Mouse (Mus musculus) R1 (cell line): Measurements from ENCODE around the gene Map7d1.

Experiments
- DNase-seq: peaks from one replicate; pipeline ENCODE4 v3.0.0-alpha.2; 2018; ENCODE audit warnings: low read depth, low spot score

Map7d1 gene

GRCm38 (mm10) chr4:126202303-126203181 lies 53.6 kb downstream of the Map7d1 start, which contains the start of gene Thrap3:
Gene Thrap3, minus strand, starts transcription at chr4:126202760.
- peak; percentile 99 for DNase-seq

- DNase-seq, result peak; percentile 89
Observed at GRCm38 (mm10) chr4:126201514-126202302, 54.4 kb downstream of the Map7d1 start.

- no peak for DNase-seq
Observed at GRCm38 (mm10) chr4:126200656-126201055, 55.5 kb downstream of the Map7d1 start.

- DNase-seq, result no peak
Observed at GRCm38 (mm10) chr4:126200036-126200435, 56.1 kb downstream of the Map7d1 start.

GRCm38 (mm10) chr4:126199556-126199955 lies 56.6 kb downstream of the Map7d1 start:
- DNase-seq, result no peak

GRCm38 (mm10) chr4:126197485-126197884 lies 58.7 kb downstream of the Map7d1 start:
- DNase-seq, result no peak

- no peak for DNase-seq
Observed at GRCm38 (mm10) chr4:126194916-126195315, 61.2 kb downstream of the Map7d1 start.

- no peak for DNase-seq
Observed at GRCm38 (mm10) chr4:126194216-126194615, 61.9 kb downstream of the Map7d1 start.

GRCm38 (mm10) chr4:126190636-126191035 lies 65.5 kb downstream of the Map7d1 start:
- DNase-seq, result no peak

- DNase-seq, result no peak
Observed at GRCm38 (mm10) chr4:126187096-126187495, 69.0 kb downstream of the Map7d1 start.

GRCm38 (mm10) chr4:126183034-126183433 lies 73.1 kb downstream of the Map7d1 start:
- DNase-seq, result no peak
